ENCODE assay signal across 20 mouse cellular contexts in genomic region chr1:72955387-72955786, GRCm38 (mm10).
A peak's percentile ranks its signal among the peaks of the same experiment; 100 is the strongest.
DNase-seq lines count a peak whose midpoint lies in the region; ATAC-seq and TF ChIP-seq lines count a peak whose summit lies in the region.
"Had no signal": no experiment of that assay in that cellular context is flagged by ENCODE, and none has a peak within 500 bp of the region (broad histone marks: within the 10 kb centered on the region; RNA-seq: fewer than 3 reads in every experiment).

No protein-coding gene starts in this region.

- no peak overlapping the region for H3K4me2 ChIP-seq in embryonic facial prominence, embryonic 14.5 days (ENCODE audit: low read depth, low read length)
- H3K4me2 ChIP-seq in heart, embryonic 12.5 days: no peak overlapping the region
- H3K4me2 ChIP-seq in lung, postnatal 0 days (replicated peaks; ENCODE audit: low read depth, low read length): no peak overlapping the region
- H3K4me2 ChIP-seq: hindbrain, embryonic 15.5 days had no signal

- H3K27me3 ChIP-seq in embryonic facial prominence, embryonic 14.5 days (replicated peaks; ENCODE audit: control insufficient read depth, insufficient read depth, low read length): no peaks in the 10 kb centered on the region
- 0 out of 2 replicates have a peak, but pooled peaks cover 6% of the 10 kb centered on the region for H3K27me3 ChIP-seq in embryonic facial prominence, embryonic 10.5 days (replicated peaks; ENCODE audit: low read depth, poor library complexity, severe bottlenecking)
- no peaks in the 10 kb centered on the region for H3K27me3 ChIP-seq in heart, embryonic 12.5 days (replicated peaks)
- no peaks in the 10 kb centered on the region for H3K27me3 ChIP-seq in lung, postnatal 0 days (replicated peaks; ENCODE audit: insufficient read depth, low read length)
- H3K27me3 ChIP-seq: hindbrain, embryonic 15.5 days had no signal

- H3K9ac ChIP-seq in embryonic facial prominence, embryonic 14.5 days (ENCODE audit: low read depth, low read length): 0 out of 2 replicates have a peak overlapping the region, but pooled peaks have one; percentile 19
- H3K9ac ChIP-seq in heart, embryonic 12.5 days: no peak overlapping the region
- H3K9ac ChIP-seq in lung, postnatal 0 days (replicated peaks; ENCODE audit: low read depth): no peak overlapping the region
- H3K9ac ChIP-seq: hindbrain, embryonic 15.5 days had no signal

- peaks cover 18% of the 10 kb centered on the region for H3K4me1 ChIP-seq in embryonic facial prominence, embryonic 14.5 days (ENCODE audit: control insufficient read depth, insufficient read depth, low read length)
- H3K4me1 ChIP-seq in embryonic facial prominence, embryonic 10.5 days: peaks cover 23% of the 10 kb centered on the region
- peaks cover 30% of the 10 kb centered on the region for H3K4me1 ChIP-seq in heart, embryonic 12.5 days (replicated peaks)
- H3K4me1 ChIP-seq in lung, postnatal 0 days (ENCODE audit: insufficient read depth, low read depth, low read length): no peaks in the 10 kb centered on the region
- H3K4me1 ChIP-seq: hindbrain, embryonic 15.5 days had no signal

- H3K9me3 ChIP-seq in embryonic facial prominence, embryonic 14.5 days (ENCODE audit: control insufficient read depth, low read length): no peaks in the 10 kb centered on the region
- H3K9me3 ChIP-seq in embryonic facial prominence, embryonic 10.5 days: no peaks in the 10 kb centered on the region
- H3K9me3 ChIP-seq in heart, embryonic 12.5 days (replicated peaks): no peaks in the 10 kb centered on the region
- H3K9me3 ChIP-seq in lung, postnatal 0 days (ENCODE audit: low read length): no peaks in the 10 kb centered on the region
- H3K9me3 ChIP-seq: hindbrain, embryonic 15.5 days had no signal

- WGBS in embryonic facial prominence, embryonic 14.5 days: 78% methylated on average over 2 of the region's 2 CpGs
- WGBS in embryonic facial prominence, embryonic 10.5 days: 90% methylated on average over 2 of the region's 2 CpGs
- 47% methylated on average over 2 of the region's 2 CpGs for WGBS in heart, embryonic 12.5 days
- 63% methylated on average over 2 of the region's 2 CpGs for WGBS in lung, postnatal 0 days

- ATAC-seq in embryonic facial prominence, embryonic 14.5 days (ENCODE audit: low read depth): no peak; the same call in 1 of the 2 replicates
- no peak for ATAC-seq in heart, embryonic 12.5 days (ENCODE audit: insufficient number of reproducible peaks, low FRiP score)
- no peak for ATAC-seq in lung, postnatal 0 days
- ATAC-seq: activated CD4-positive, CD25-positive, alpha-beta regulatory T cell, adult 4 months; CD4-positive, CD25-positive, alpha-beta regulatory T cell, adult 4 months; forebrain, embryonic 16.5 days; intestine, embryonic 16.5 days; Patski had no signal

- TF ChIP-seq EP300 in lung, postnatal 0 days (IDR thresholded peaks at IDR 0.05): no peak

- peak; percentile 49 for DNase-seq in embryonic facial prominence, embryonic 14.5 days (ENCODE audit: low spot score)
- no peak for DNase-seq in embryonic facial prominence, embryonic 10.5 days (ENCODE audit: low spot score)
- no peak for DNase-seq in heart, adult 8-10 months (ENCODE audit: low spot score)
- DNase-seq in lung, postnatal 10 days: peak; percentile 17
- no peak for DNase-seq in lung, postnatal 0 days (ENCODE audit: low spot score)
- peak; percentile 3 for DNase-seq in c-Kit-positive CD71-negative TER-119-negative erythroid progenitor cells, embryonic 14.5 days (ENCODE audit: low read depth)
- DNase-seq in embryo, embryonic 9.5 days (ENCODE audit: extremely low spot score): no peak
- DNase-seq: adrenal gland, postnatal 14 days; B cell, adult 2 months; cerebellum, adult 18-20 months; cerebellum, adult 9-11 months; cerebellum, postnatal 36 days; gastrocnemius, postnatal 14 days had no signal

- TF ChIP-seq CTCF in lung, postnatal 0 days (IDR thresholded peaks at IDR 0.05): no peak

- no peaks in the 10 kb centered on the region for H3K36me3 ChIP-seq in embryonic facial prominence, embryonic 14.5 days (ENCODE audit: control insufficient read depth, insufficient read depth, low read length)
- no peaks in the 10 kb centered on the region for H3K36me3 ChIP-seq in embryonic facial prominence, embryonic 10.5 days (replicated peaks)
- H3K36me3 ChIP-seq in heart, embryonic 12.5 days: no peaks in the 10 kb centered on the region
- no peaks in the 10 kb centered on the region for H3K36me3 ChIP-seq in lung, postnatal 0 days (ENCODE audit: insufficient read depth, low read length)
- H3K36me3 ChIP-seq: hindbrain, embryonic 15.5 days had no signal

- no peak overlapping the region for H3K27ac ChIP-seq in embryonic facial prominence, embryonic 14.5 days (replicated peaks; ENCODE audit: low read depth, low read length)
- H3K27ac ChIP-seq in embryonic facial prominence, embryonic 10.5 days (replicated peaks): no peak overlapping the region; the same call in 1 of the 2 replicates
- H3K27ac ChIP-seq in heart, embryonic 12.5 days (ENCODE audit: poor library complexity, severe bottlenecking): 0 out of 2 replicates have a peak overlapping the region, but pooled peaks have one; percentile 15
- H3K27ac ChIP-seq in lung, postnatal 0 days (ENCODE audit: low read length): no peak overlapping the region
- H3K27ac ChIP-seq: hindbrain, embryonic 15.5 days had no signal

- no peak overlapping the region for H3K4me3 ChIP-seq in embryonic facial prominence, embryonic 14.5 days (ENCODE audit: low read depth, low read length)
- no peak overlapping the region for H3K4me3 ChIP-seq in embryonic facial prominence, embryonic 10.5 days
- H3K4me3 ChIP-seq in heart, embryonic 12.5 days: no peak overlapping the region
- no peak overlapping the region for H3K4me3 ChIP-seq in lung, postnatal 0 days (ENCODE audit: low read depth, low read length)
- H3K4me3 ChIP-seq: hindbrain, embryonic 15.5 days had no signal

Comparison
In these comparisons a context has a peak if more than half of its experiments do, and no peak if none do; other contexts are left out.
1. DNase-seq: peak in embryonic facial prominence, embryonic 14.5 days (single experiment), lung, postnatal 10 days (single experiment) and c-Kit-positive CD71-negative TER-119-negative erythroid progenitor cells, embryonic 14.5 days (single experiment); none in embryonic facial prominence, embryonic 10.5 days (single experiment), heart, adult 8-10 months (single experiment), lung, postnatal 0 days (single experiment) and embryo, embryonic 9.5 days (single experiment).